Mouse (Mus musculus): ENCODE measurements around the gene Patl2. TPM values are rescaled to one million over a fixed set of nuclear protein-coding genes. Genes with fewer than 3 reads are reported as not detected.

The Patl2 gene
- total RNA-seq, 2 experiments from 2014 or later = 0.30 to 0.63 TPM

Other genes starting within 250 kb of the Patl2 start
- gene Ctdspl2, start 230.2 kb downstream of the Patl2 start, total RNA-seq (2021) = 10 to 100 TPM; 29.4 to 36.7 TPM
- gene Mageb3, start 230.1 kb downstream of the Patl2 start, total RNA-seq (2021) = not detected
- 10 to 100 TPM; 16.8 to 16.9 TPM for gene Eif3j1, start 157.6 kb downstream of the Patl2 start, total RNA-seq (2021)
- gene Spg11, start 67.8 kb downstream of the Patl2 start, total RNA-seq (2021) = 10 to 100 TPM; 14.6 to 16.7 TPM
- 100 to 1,000 TPM; 300 to 427 TPM for gene B2m, start 38.5 kb downstream of the Patl2 start, total RNA-seq (2021)
- gene Trim69, start 25.5 kb downstream of the Patl2 start, total RNA-seq (2021) = not detected
- not detected for gene Terb2, start 83 bp upstream of the Patl2 start, total RNA-seq (2021)
- 100 to 1,000 TPM in 1 of 2 experiments, 10 to 100 TPM in 1; 96.9 to 127 TPM for gene Sord, start 48.6 kb upstream of the Patl2 start, total RNA-seq (2021)
- under 1 TPM; 0.15 to 0.33 TPM for gene Duox2, start 112.3 kb upstream of the Patl2 start, total RNA-seq (2021)
- not detected for gene Duoxa2, start 112.7 kb upstream of the Patl2 start, total RNA-seq (2021)
- gene Duoxa1, start 127.5 kb upstream of the Patl2 start, total RNA-seq (2021) = under 1 TPM in 1 of 2 experiments, not detected in 1; 0.33 TPM
- not detected for gene Duox1, start 129.5 kb upstream of the Patl2 start, total RNA-seq (2021)
- 10 to 100 TPM; 16.7 to 23.7 TPM for gene Shf, start 183.0 kb upstream of the Patl2 start, total RNA-seq (2021)
- gene Slc28a2, start 240.3 kb upstream of the Patl2 start, total RNA-seq (2021) = 10 to 100 TPM; 10.8 to 16.3 TPM

All from adrenal gland, postnatal 10 days (tissue).